Mouse (Mus musculus) myocyte (in vitro differentiated cells): ENCODE data around the gene Mroh2a.

Experiments
- POLR2A ChIP-seq: IDR thresholded peaks from one replicate; pipeline ENCODE4 v1.6.1; 2011; ENCODE audit warnings: low read depth, mild to moderate bottlenecking, control low read depth, moderate library complexity; ENCODE audit not compliant: insufficient read length
- POLR2AphosphoS2 ChIP-seq: IDR thresholded peaks from one replicate; pipeline ENCODE4 v1.6.1; 2011; ENCODE audit warnings: low read depth, control low read depth; ENCODE audit not compliant: insufficient read length
- REST ChIP-seq: IDR thresholded peaks from one replicate; pipeline ENCODE4 v1.6.1; 2011; ENCODE audit warnings: mild to moderate bottlenecking, control low read depth, moderate library complexity; ENCODE audit not compliant: insufficient read depth, insufficient read length
- USF1 ChIP-seq: IDR thresholded peaks from one replicate; pipeline ENCODE4 v1.6.1; 2011; ENCODE audit warnings: low read depth, mild to moderate bottlenecking, control low read depth, moderate library complexity

- TF ChIP-seq REST (no peak), USF1 (no peak), POLR2A (no peak), POLR2AphosphoS2 (no peak)
These were observed 55.5 kb downstream of the Mroh2a start for GRCm38 (mm10) chr1:88282301-88282700.
